Mouse (Mus musculus) heart, embryonic 11.5 days (tissue): ENCODE measurements around the gene Srd5a2. TPM values are rescaled to one million over a fixed set of nuclear protein-coding genes. Genes with fewer than 3 reads are reported as not detected.

Experiments
- ATAC-seq: fragments of 200-750 bp; cut with Nextera tagmentation; replicated peaks from 2 replicates; pipeline ENCODE4 v1.8.0; 2017; ENCODE audit warnings: moderate library complexity; ENCODE audit not compliant: insufficient number of reproducible peaks, low FRiP score, low TSS enrichment
- H3K27ac ChIP-seq: fragments of 300-500 bp; sonication (generic); 2 replicates; pipeline ENCODE4 v1.5.1; 2014; ENCODE audit warnings: mild to moderate bottlenecking, low read depth, low read length
- H3K27me3 ChIP-seq: fragments of 300-500 bp; sonication (generic); 2 replicates; pipeline ENCODE4 v1.6.1; 2014; ENCODE audit warnings: mild to moderate bottlenecking, low read length, mixed read lengths; ENCODE audit not compliant: control insufficient read depth, insufficient read depth
- H3K36me3 ChIP-seq: fragments of 300-500 bp; sonication (generic); 2 replicates; pipeline ENCODE4 v1.6.1; 2014; ENCODE audit warnings: mild to moderate bottlenecking, low read length, moderate library complexity, mixed read lengths; ENCODE audit not compliant: control insufficient read depth, insufficient read depth
- H3K4me1 ChIP-seq: fragments of 300-500 bp; sonication (generic); 2 replicates; pipeline ENCODE4 v1.6.1; 2014; ENCODE audit warnings: low read length; ENCODE audit not compliant: control insufficient read depth, insufficient read depth
- H3K4me2 ChIP-seq: fragments of 300-500 bp; sonication (generic); 2 replicates; pipeline ENCODE4 v1.6.1; 2014; ENCODE audit warnings: mild to moderate bottlenecking, moderate library complexity
- H3K4me3 ChIP-seq: fragments of 300-500 bp; sonication (generic); 2 replicates; pipeline ENCODE4 v1.5.1; 2014; ENCODE audit warnings: low read depth, low read length
- H3K9ac ChIP-seq: fragments of 300-500 bp; sonication (generic); 2 replicates; pipeline ENCODE4 v1.6.1; 2014; ENCODE audit warnings: mild to moderate bottlenecking, low read depth, low read length, moderate library complexity
- H3K9me3 ChIP-seq: fragments of 300-500 bp; sonication (generic); replicated peaks from 2 replicates; pipeline ENCODE4 v1.6.1; 2016; ENCODE audit warnings: low read length; ENCODE audit not compliant: control insufficient read depth
- WGBS: fragments of 180-500 bp; shearing (Covaris S2); extraction: QIAGEN DNeasy Blood & Tissue Kit; methylation state at CpG from one replicate; pipeline ENCODE4 v1.1.7; 2014; ENCODE audit not compliant: insufficient replicate concordance; 5-methylcytosine and 5-hydroxymethylcytosine counted together
- polyA plus RNA-seq: library from polyadenylated mRNA; unstranded; fragments of >200 nt; fragmentation: Nextera tagmentation; extraction: Ambion mirVana; gene quantifications from 2 replicates; pipeline ENCODE4 v1.2.1, GENCODE M21; 2014

Gene Srd5a2
- polyA plus RNA-seq, 1 experiment from 2014 or later = not detected

DNA sequence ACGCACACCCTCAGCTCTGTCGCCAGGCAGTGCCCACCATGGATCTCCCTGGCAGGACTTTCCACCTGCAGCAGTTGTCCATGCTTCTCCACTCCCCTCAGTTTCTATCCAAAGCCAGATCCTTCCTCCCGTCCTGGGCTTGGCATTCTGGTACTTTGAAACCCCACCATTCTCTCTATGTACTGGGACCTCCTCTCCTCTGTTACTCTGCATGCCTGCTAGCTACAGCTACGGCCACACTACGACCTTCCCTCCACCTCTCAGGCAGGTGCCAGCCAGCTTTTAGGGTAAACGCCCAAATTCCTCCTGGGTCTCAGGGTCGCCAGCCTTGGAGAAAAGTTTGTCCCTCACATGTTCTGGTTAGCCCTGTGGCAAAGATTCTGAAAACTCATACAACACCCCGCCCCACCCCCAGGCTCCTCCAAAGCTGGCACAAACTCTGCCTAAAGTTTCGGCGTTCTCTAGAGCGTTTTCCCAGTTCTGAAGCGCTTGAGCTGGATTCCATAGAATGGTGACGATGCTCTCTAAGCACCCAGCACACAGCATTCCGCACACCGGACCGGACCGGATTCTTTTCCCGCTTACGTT, 607 bp upstream of the Srd5a2 start:
- Histone ChIP-seq H3K4me1 (peaks cover 5% of the 10 kb centered on the region; the same call in 1 of the 2 replicates), H3K4me2 (peak overlapping the region; percentile 62), H3K9me3 (no peaks in the 10 kb centered on the region), H3K36me3 (no peaks in the 10 kb centered on the region), H3K27ac (no peak overlapping the region), H3K9ac (no peak overlapping the region), H3K4me3 (peak overlapping the region; percentile 37; the same call in 1 of the 2 replicates), H3K27me3 (peaks cover 47% of the 10 kb centered on the region)
- WGBS = 4% methylated on average over 19 of the region's 19 CpGs
- no peak for ATAC-seq

DNA sequence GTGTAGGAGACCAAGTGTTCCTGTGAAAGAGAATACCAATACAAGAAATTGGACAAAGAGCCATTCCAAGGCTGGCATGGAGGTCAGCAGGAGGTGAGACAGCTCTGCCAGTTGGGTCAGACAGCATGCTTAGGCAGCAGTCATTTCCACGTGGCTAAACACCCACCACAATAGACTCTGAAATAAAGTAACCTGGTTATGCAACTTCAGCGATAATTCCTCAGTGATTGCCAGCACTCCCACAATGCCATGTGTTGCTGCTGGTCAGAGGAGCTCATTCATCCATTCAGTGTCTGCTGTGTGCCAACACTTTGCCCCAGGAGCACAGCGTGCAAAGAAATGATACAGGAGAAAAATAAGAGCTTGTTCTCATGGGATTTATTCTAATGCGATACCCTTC, 4.0 kb downstream of the Srd5a2 start:
- Histone ChIP-seq H3K9ac (no peak overlapping the region), H3K36me3 (no peaks in the 10 kb centered on the region), H3K4me3 (no peak overlapping the region), H3K27ac (no peak overlapping the region), H3K4me1 (peaks cover 5% of the 10 kb centered on the region; the same call in 1 of the 2 replicates), H3K9me3 (no peaks in the 10 kb centered on the region), H3K27me3 (peaks cover 41% of the 10 kb centered on the region), H3K4me2 (no peak overlapping the region)
- ATAC-seq = no peak
- 72% methylated on average over 4 of the region's 4 CpGs for WGBS

DNA sequence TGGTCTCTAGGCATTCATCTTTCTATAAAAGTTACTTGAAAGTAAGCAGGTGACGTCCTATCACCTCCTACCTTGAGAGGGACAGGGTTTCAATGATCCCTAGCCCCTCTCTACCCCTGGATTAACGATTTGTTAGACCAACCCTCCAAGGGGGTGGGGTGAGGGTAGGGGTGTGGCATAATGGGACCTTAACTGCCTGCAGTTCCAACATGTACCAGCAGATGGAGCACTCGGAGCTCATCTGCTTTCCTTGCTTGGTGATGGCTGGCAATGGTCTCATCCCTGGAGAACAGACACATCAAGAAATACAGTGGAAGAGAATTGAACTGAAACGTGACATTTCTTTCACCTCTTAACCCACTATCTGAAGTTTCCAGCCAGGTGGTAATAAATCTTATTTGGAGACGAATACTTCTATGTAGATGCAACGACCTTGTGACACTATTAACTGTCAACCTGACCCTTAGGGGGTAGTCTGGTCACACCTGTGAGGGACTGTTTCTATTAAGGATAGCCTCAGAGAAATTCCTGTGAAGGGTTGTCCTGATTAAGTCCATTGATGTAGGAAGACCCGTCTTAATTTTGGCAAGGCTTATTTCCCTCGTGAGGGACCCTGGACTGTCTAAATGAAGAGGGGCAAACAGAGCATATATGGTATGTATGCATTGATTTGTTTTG, 27.1 kb downstream of the Srd5a2 start:
- ATAC-seq = peak; percentile 63; the same call in 1 of the 2 replicates
- Histone ChIP-seq H3K27me3 (no peaks in the 10 kb centered on the region), H3K4me3 (no peak overlapping the region), H3K9me3 (no peaks in the 10 kb centered on the region), H3K9ac (no peak overlapping the region), H3K4me1 (no peaks in the 10 kb centered on the region; the same call in 1 of the 2 replicates), H3K4me2 (no peak overlapping the region), H3K36me3 (no peaks in the 10 kb centered on the region), H3K27ac (no peak overlapping the region)
- WGBS = 40% methylated on average over 8 of the region's 8 CpGs

DNA sequence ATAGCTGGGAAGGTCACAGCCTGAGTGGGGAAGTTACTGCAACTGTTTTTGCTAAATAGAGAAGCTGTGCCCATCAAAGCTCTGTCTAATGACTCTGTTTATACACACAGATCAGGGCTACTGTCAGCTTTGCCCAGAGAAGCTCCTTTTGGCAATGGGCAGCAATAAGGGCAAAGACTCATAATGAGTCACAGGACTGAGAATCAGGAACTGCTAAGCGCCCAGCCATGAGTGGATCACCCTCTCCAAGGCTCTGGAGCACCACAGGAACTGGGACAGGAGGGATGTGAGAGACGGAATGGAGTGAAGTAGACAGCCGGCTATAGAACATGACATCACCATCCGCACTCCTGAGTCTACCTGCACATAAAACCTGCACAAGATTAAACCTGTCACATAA, 29.4 kb downstream of the Srd5a2 start:
- Histone ChIP-seq H3K4me3 (no peak overlapping the region), H3K27me3 (no peaks in the 10 kb centered on the region), H3K9me3 (no peaks in the 10 kb centered on the region), H3K27ac (no peak overlapping the region), H3K9ac (no peak overlapping the region), H3K4me2 (no peak overlapping the region), H3K36me3 (no peaks in the 10 kb centered on the region), H3K4me1 (no peaks in the 10 kb centered on the region; the same call in 1 of the 2 replicates)
- ATAC-seq = no peak
- WGBS = 71% methylated on average over 4 of the region's 4 CpGs

DNA sequence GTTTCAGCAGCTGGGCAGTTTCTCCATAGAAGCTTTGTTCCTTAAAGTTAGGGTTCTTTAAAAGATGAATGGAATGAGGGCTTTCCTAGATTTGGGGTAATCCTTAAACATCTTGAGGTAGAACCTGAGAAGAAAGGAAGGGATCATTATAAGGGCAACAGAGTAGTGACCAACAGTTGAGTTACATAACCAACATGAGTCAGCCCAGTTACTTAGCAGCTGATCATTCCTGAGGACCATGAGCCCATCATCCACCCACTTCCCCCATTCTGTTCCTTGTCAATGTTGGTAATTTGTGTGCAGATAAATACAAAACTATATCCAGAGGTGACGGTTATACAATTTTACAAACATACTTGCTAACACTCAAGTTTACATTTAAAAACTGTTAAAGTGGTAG, 30.1 kb downstream of the Srd5a2 start:
- Histone ChIP-seq H3K36me3 (no peaks in the 10 kb centered on the region), H3K4me3 (no peak overlapping the region), H3K4me2 (no peak overlapping the region), H3K9me3 (no peaks in the 10 kb centered on the region), H3K27ac (no peak overlapping the region), H3K4me1 (no peaks in the 10 kb centered on the region; the same call in 1 of the 2 replicates), H3K9ac (no peak overlapping the region), H3K27me3 (no peaks in the 10 kb centered on the region)
- ATAC-seq = no peak
- 80% methylated on average over 1 of the region's 1 CpGs for WGBS

DNA sequence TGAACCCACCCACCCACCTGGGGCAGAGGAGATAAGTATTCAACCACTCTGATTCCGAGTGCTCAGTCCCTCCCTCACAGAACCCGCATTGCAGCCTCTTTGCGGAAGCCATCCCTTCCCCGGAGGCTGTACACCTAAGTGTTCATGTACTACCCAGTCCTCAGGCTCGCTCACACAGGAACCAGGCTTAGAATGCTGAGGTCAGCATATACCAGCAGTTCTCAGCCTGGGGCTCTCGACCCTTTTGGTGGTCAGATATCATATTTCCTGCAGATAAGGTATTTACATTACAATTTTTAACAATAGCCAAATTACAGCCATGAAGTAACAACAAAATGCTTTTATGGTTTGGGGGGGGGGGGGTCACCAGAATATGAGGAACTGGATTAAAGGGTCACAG, 32.6 kb downstream of the Srd5a2 start:
- Histone ChIP-seq H3K27me3 (no peaks in the 10 kb centered on the region), H3K9ac (no peak overlapping the region), H3K4me1 (no peaks in the 10 kb centered on the region), H3K27ac (no peak overlapping the region), H3K4me3 (no peak overlapping the region), H3K4me2 (no peak overlapping the region), H3K9me3 (no peaks in the 10 kb centered on the region), H3K36me3 (no peaks in the 10 kb centered on the region)
- no peak for ATAC-seq
- WGBS = 80% methylated on average over 6 of the region's 6 CpGs

DNA sequence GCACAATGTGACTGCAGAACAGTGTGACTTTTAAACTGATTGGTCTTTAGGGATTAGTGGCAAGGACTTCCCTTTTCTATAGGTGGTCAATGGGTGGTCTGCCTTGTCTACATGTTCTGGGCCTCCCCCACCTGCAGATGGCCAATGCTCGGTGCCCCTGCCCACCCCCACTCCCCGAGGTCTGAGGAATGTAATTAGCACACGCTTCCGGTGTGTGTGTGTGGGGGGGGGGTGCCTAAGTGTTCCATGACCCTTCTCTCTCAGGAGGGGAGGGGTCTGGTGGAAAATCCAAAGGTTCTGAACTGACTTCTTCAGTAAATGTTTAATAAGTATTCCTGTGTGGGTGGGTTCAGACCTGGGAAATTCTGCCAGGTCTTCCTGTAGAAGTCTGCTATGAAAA, 39.0 kb downstream of the Srd5a2 start:
- Histone ChIP-seq H3K4me3 (no peak overlapping the region), H3K4me2 (no peak overlapping the region), H3K27me3 (no peaks in the 10 kb centered on the region), H3K27ac (no peak overlapping the region), H3K4me1 (no peaks in the 10 kb centered on the region), H3K9me3 (no peaks in the 10 kb centered on the region), H3K36me3 (no peaks in the 10 kb centered on the region), H3K9ac (no peak overlapping the region)
- no peak for ATAC-seq
- 58% methylated on average over 4 of the region's 4 CpGs for WGBS

DNA sequence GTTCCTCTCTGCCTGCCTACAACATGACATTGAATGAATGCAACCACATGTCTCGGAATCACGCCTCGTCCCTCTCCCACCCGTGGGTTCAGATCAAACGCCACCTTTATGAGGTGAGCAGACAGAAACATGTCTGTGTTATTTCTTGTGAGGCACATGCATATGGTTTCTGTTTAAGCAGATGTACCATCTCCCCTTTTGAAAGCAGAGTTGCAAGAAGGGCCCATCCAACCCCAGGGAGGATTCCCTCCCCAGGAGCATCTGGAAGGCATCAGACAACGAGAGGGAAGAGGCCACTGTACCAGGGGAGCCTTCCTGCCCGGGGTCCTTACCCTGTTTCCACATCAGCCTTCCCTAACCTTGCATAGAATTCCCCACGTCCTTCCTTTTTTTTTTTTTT, 40.7 kb downstream of the Srd5a2 start:
- Histone ChIP-seq H3K4me1 (no peaks in the 10 kb centered on the region), H3K36me3 (no peaks in the 10 kb centered on the region), H3K27ac (no peak overlapping the region), H3K4me3 (no peak overlapping the region), H3K4me2 (no peak overlapping the region), H3K9ac (no peak overlapping the region), H3K9me3 (no peaks in the 10 kb centered on the region), H3K27me3 (no peaks in the 10 kb centered on the region)
- 74% methylated on average over 8 of the region's 8 CpGs for WGBS
- ATAC-seq = no peak

DNA sequence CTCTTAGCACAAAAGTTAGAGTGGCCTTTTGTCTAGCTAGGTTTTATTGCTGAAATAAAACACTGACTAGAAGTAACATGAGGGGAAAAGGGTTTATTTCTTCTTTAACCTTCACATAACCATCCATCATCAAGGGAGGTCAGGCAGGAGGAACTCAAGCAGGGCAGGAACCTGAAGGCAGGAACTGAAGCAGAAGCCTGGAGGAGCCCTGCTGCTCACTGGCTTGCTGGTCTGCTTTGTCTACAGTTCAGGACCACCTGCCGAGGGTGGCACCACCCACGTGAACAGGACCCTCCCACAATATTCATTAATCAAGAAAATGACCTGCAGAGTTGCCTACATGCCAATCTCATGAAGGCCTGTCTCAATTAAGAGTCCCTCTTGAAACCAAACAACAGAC, 45.3 kb downstream of the Srd5a2 start:
- no peak overlapping the region for H3K27ac ChIP-seq
- WGBS = 89% methylated on average over 2 of the region's 2 CpGs
- H3K4me3 ChIP-seq = no peak overlapping the region
- H3K27me3 ChIP-seq = no peaks in the 10 kb centered on the region
- no peak for ATAC-seq
- H3K9me3 ChIP-seq = no peaks in the 10 kb centered on the region
- H3K36me3 ChIP-seq = no peaks in the 10 kb centered on the region
- H3K4me1 ChIP-seq = no peaks in the 10 kb centered on the region
- no peak overlapping the region for H3K9ac ChIP-seq
- H3K4me2 ChIP-seq = no peak overlapping the region
